Mouse (Mus musculus): ENCODE data around the gene Slc35b2. TPM values are rescaled to one million over a fixed set of nuclear protein-coding genes. Genes with fewer than 3 reads are reported as not detected.
A peak's percentile ranks its signal among the peaks of the same experiment; 100 is the strongest.

The Slc35b2 gene
- polyA plus RNA-seq, 1 experiment from 2014 or later, result 85.6 TPM

DNA sequence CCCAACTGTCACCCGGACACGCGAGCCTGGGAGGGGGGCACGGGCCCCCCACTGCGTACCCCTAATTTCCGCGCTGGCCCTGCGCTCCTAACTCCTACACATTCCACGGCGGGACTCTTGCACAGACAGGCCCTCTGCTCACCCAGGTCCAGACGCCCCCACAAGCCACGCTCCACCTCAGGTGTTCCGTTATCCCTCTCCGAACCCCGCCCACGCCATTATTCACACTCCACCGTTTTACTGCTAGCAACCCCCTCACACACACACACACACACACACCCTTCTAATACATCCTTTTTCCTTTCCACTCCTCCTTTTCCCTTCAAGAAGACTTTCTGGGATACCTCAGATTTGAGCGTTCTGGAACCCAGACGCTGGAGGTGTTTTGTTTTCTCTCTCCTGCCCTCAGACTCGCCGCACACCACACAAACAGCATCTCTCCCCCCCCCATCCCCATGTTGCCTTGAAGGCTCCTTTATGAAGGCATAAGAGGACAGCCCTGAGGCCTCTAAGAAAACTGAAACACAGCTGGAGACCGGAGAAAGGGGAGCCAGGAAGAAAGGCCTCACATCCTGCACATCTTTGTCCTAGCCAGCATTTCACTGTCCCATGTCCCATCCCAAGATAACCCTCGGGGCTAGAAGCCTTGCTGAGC is 32.2 kb downstream of the Slc35b2 start:
- H3K9me3 ChIP-seq (replicated peaks), result no peaks in the 10 kb centered on the region
- peak overlapping the region; percentile 87 for H3K9ac ChIP-seq
- H3K4me2 ChIP-seq, result peak overlapping the region; percentile 99
- ATAC-seq (ENCODE audit: insufficient number of reproducible peaks, low FRiP score), result peak; percentile 12; the same call in 1 of the 2 replicates
- peak overlapping the region; percentile 66 for H3K4me3 ChIP-seq
- H3K36me3 ChIP-seq, result no peaks in the 10 kb centered on the region; the same call in 1 of the 2 replicates
- peaks cover 8% of the 10 kb centered on the region; the same call in 1 of the 2 replicates for H3K27me3 ChIP-seq (replicated peaks)
- 9% methylated on average over 23 of the region's 23 CpGs for WGBS
- peak overlapping the region; percentile 35; the same call in 1 of the 2 replicates for H3K27ac ChIP-seq (ENCODE audit: poor library complexity, severe bottlenecking)
- H3K4me1 ChIP-seq (replicated peaks), result peaks cover 81% of the 10 kb centered on the region

DNA sequence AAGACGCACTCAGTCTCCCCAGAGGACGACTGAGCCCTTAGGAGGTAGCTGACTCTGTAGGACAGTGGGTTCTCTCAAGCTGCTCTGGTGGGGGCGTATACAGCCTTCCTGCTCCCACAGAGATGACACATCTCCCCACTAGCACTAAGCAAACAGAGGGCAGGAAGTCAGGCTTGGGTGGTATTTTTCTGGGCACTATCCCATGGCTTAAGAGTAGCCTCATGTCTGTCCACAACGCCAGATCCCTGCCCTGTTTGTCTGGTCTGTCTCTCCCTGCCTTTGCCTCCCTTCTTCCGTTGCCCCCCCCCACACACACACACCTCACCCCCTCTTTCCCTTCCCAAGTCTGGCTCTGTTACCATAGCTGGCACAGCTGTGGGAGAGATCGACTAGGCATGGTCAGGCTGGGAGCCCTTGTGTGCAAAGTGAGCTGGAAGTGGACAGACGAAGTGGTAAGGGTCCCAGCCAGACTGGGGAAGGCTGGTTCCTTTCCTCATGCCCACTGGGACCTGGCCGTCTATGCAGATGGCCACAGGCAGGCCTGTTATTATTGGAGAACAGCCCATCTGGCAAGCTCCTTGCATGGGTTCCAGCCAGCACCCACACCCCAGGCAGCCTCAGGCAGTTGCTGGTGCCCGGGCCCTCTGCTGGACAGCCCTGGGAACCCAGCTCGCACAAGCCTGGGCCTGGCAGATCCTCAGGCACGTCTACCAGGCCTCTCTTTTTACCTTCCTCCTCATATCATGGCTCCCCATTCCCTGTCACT is 33.1 kb downstream of the Slc35b2 start:
- WGBS, result 26% methylated on average over 11 of the region's 11 CpGs
- ATAC-seq (ENCODE audit: insufficient number of reproducible peaks, low FRiP score), result 0 out of 2 replicates have a peak, but pooled peaks have one; percentile 17
- Histone ChIP-seq H3K9ac (0 out of 2 replicates have a peak overlapping the region, but pooled peaks have one; percentile 2), H3K36me3 (no peaks in the 10 kb centered on the region), H3K4me3 (no peak overlapping the region), H3K9me3 (replicated peaks) (no peaks in the 10 kb centered on the region), H3K27me3 (replicated peaks) (peaks cover 8% of the 10 kb centered on the region; the same call in 1 of the 2 replicates), H3K4me1 (replicated peaks) (peaks cover 81% of the 10 kb centered on the region), H3K27ac (ENCODE audit: poor library complexity, severe bottlenecking) (peak overlapping the region; percentile 35; the same call in 1 of the 2 replicates), H3K4me2 (no peak overlapping the region)

DNA sequence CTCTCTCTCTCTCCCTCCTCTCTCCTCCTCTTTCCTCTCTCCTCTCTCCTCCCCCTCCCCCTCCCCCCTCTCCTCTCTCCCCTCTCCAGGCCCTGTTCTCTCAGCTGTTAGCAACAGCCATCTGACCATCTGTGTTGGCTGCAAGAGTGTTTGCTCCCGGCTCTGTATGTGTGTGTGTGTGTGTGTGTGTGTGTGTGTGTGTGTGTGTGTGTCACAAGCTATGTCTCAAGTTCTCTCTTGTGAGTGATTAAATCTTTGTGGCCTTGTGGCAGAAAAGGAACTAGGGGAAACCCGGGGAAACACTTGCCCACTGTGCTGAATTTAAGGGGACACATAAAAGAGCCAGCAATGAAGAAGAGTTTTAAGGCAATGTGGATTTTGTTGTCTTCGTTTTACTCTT is 34.1 kb downstream of the Slc35b2 start:
- Histone ChIP-seq H3K27me3 (replicated peaks) (peaks cover 11% of the 10 kb centered on the region; the same call in 1 of the 2 replicates), H3K36me3 (no peaks in the 10 kb centered on the region), H3K9ac (no peak overlapping the region), H3K4me1 (replicated peaks) (peaks cover 78% of the 10 kb centered on the region), H3K27ac (ENCODE audit: poor library complexity, severe bottlenecking) (no peak overlapping the region), H3K9me3 (replicated peaks) (no peaks in the 10 kb centered on the region), H3K4me2 (no peak overlapping the region), H3K4me3 (no peak overlapping the region)
- WGBS, result 41% methylated on average over 3 of the region's 3 CpGs
- ATAC-seq (ENCODE audit: insufficient number of reproducible peaks, low FRiP score), result no peak

DNA sequence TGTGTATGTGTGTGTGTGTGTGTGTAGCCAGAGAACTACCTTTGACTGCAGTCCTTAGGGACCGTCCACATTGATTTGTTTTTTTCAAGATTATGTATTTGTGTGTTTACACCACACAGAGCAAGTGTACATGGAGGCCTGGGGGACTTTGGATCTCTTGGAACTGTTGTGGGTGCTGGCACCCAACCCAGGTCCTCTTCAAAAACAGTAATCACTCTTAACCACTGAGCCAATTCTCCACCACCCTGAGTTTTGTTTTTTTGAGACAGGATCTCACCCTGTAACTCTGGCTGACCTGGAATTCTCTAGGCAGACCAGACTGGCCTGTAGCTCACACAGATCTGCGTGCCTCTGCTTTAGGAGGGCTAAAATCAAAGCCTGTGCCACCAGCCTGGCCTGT is 34.7 kb downstream of the Slc35b2 start:
- Histone ChIP-seq H3K9ac (no peak overlapping the region), H3K4me3 (no peak overlapping the region)

DNA sequence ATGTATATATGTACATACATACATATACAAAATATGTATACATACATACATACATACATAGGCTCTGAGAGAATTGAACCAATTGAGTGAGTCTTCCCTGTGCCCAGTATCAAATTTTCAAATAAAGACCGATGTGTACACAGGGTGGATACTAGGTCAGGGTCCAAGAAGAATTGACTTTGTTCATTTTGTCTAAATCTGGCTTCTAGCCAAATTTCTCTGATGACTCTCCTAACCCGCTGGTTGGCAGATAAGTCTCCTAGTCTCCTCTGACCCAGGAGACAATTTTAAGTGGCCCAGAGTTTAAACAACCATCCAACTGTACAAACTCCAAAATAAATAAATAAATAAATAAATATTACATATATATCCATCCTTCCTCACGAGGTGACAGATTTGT is 35.2 kb downstream of the Slc35b2 start:
- H3K4me3 ChIP-seq, result peak overlapping the region; percentile 44
- H3K36me3 ChIP-seq, result no peaks in the 10 kb centered on the region
- peaks cover 67% of the 10 kb centered on the region for H3K4me1 ChIP-seq (replicated peaks)
- H3K9me3 ChIP-seq (replicated peaks), result no peaks in the 10 kb centered on the region
- no peak for ATAC-seq (ENCODE audit: insufficient number of reproducible peaks, low FRiP score)
- no peak overlapping the region for H3K9ac ChIP-seq
- 50% methylated on average over 3 of the region's 3 CpGs for WGBS
- H3K27ac ChIP-seq (ENCODE audit: poor library complexity, severe bottlenecking), result no peak overlapping the region
- peaks cover 8% of the 10 kb centered on the region; the same call in 1 of the 2 replicates for H3K27me3 ChIP-seq (replicated peaks)
- peak overlapping the region; percentile 87 for H3K4me2 ChIP-seq

More for the DNA sequence above, 34.7 kb downstream of the Slc35b2 start:
- 91% methylated on average over 2 of the region's 2 CpGs for WGBS
- peaks cover 11% of the 10 kb centered on the region; the same call in 1 of the 2 replicates for H3K27me3 ChIP-seq (replicated peaks)
- no peaks in the 10 kb centered on the region for H3K9me3 ChIP-seq (replicated peaks)
- no peak overlapping the region for H3K4me2 ChIP-seq
- ATAC-seq (ENCODE audit: insufficient number of reproducible peaks, low FRiP score), result no peak
- H3K27ac ChIP-seq (ENCODE audit: poor library complexity, severe bottlenecking), result no peak overlapping the region
- H3K36me3 ChIP-seq, result no peaks in the 10 kb centered on the region
- peaks cover 72% of the 10 kb centered on the region for H3K4me1 ChIP-seq (replicated peaks)

DNA sequence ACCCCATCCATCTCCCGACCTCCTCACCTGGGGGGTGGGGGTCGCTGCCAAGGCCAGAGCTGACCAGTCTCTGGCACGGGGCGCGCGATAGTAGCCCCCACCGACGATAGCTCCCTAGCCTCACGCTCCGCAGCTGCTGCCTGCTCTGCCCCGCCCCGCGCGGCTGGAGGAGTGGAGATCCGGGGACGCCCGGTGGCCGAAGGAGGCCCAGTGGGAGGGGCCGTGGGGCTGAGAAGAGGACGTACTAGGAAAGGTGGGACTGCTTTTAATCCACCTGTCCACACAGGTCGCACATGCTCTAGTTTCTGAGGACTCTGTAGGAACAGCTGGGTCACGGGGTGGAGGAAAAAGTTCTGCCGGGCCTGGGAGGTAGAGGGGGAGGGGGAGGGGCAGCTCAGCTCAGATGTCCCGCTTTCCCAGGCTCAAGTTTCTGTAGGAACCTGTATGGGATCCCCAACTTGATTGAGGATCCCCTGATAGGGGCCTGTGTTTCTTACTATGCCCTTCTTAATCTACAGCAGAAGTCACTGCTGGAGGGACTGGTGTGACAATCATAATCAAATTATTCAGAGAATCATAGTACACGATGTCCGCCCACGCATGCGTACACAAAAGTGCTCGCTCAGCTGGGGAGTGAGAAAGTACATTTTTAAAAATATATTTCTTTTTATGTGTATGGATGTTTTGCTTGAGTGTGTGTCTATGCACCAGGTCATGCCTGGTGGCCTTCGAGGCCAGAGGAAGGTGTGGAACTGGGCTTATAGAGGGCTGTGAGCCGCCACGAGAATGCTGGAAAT is 36.0 kb downstream of the Slc35b2 start, which contains the start of gene Slc29a1:
Gene Slc29a1, minus strand, starts transcription at position 161 of the 797 bp plus-strand sequence.
- Histone ChIP-seq H3K4me1 (replicated peaks) (peaks cover 59% of the 10 kb centered on the region), H3K36me3 (no peaks in the 10 kb centered on the region), H3K9me3 (replicated peaks) (no peaks in the 10 kb centered on the region), H3K27ac (ENCODE audit: poor library complexity, severe bottlenecking) (no peak within 1 kb of the TSS), H3K27me3 (replicated peaks) (peaks cover 3% of the 10 kb centered on the region; the same call in 1 of the 2 replicates), H3K4me2 (peak within 1 kb of the TSS; percentile 87), H3K9ac (peak within 1 kb of the TSS; percentile 68), H3K4me3 (peak within 1 kb of the TSS; percentile 44)
- WGBS, result 18% methylated on average over 32 of the region's 32 CpGs
- ATAC-seq (ENCODE audit: insufficient number of reproducible peaks, low FRiP score), result peak; percentile 45; the same call in 1 of the 2 replicates

DNA sequence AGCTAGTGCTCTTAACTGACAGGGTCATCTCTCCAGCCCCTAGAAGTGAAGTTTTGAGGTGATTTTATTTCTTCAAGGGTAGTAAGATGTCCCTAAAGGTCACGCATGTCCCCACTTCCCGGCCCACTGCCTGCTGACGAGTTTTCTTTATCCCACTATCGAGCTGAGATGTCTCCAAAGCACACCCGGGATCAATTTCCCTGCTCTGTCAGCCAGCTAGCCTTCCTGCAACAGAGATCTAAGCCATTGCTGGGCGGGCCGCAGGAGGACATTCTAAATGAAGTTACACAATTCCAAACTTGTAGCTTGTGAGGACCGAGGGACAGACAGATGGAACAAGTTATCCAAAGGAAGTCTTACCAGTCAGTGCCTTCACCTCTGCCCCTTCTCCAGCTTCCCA is 36.6 kb downstream of the Slc35b2 start:
- Histone ChIP-seq H3K27ac (ENCODE audit: poor library complexity, severe bottlenecking) (no peak overlapping the region), H3K9me3 (replicated peaks) (no peaks in the 10 kb centered on the region), H3K4me2 (no peak overlapping the region), H3K36me3 (no peaks in the 10 kb centered on the region), H3K9ac (no peak overlapping the region), H3K4me1 (replicated peaks) (peaks cover 53% of the 10 kb centered on the region), H3K27me3 (replicated peaks) (peaks cover 3% of the 10 kb centered on the region; the same call in 1 of the 2 replicates), H3K4me3 (no peak overlapping the region)
- ATAC-seq (ENCODE audit: insufficient number of reproducible peaks, low FRiP score), result no peak
- 64% methylated on average over 8 of the region's 8 CpGs for WGBS

DNA sequence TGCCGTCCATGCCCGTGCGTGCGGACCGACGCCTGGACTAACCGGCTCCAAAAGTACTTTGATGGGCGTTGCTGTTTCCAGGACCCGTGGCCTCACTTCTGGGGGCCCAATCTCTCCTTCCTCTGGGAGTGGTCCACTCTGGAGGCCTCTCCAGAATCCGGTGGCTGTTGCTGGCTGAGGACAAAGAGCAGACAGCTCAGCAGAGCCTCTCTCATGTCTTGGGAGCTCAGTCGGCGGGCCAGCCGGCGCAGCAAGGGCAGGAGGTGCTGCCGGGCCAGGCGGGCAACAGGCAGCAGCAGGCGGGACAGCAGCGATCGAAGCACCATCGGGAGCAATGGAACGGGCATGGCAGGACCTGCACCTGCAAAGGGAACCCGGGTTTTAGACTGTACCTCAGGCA is 37.7 kb downstream of the Slc35b2 start:
- Histone ChIP-seq H3K4me3 (no peak overlapping the region; the same call in 1 of the 2 replicates), H3K27me3 (replicated peaks) (peaks cover 3% of the 10 kb centered on the region; the same call in 1 of the 2 replicates), H3K27ac (ENCODE audit: poor library complexity, severe bottlenecking) (peak overlapping the region; percentile 23; the same call in 1 of the 2 replicates), H3K4me1 (replicated peaks) (peaks cover 43% of the 10 kb centered on the region), H3K9me3 (replicated peaks) (no peaks in the 10 kb centered on the region), H3K4me2 (peak overlapping the region; percentile 52), H3K9ac (peak overlapping the region; percentile 53), H3K36me3 (no peaks in the 10 kb centered on the region)
- ATAC-seq (ENCODE audit: insufficient number of reproducible peaks, low FRiP score), result peak; percentile 20; the same call in 1 of the 2 replicates
- WGBS, result 8% methylated on average over 22 of the region's 22 CpGs

DNA sequence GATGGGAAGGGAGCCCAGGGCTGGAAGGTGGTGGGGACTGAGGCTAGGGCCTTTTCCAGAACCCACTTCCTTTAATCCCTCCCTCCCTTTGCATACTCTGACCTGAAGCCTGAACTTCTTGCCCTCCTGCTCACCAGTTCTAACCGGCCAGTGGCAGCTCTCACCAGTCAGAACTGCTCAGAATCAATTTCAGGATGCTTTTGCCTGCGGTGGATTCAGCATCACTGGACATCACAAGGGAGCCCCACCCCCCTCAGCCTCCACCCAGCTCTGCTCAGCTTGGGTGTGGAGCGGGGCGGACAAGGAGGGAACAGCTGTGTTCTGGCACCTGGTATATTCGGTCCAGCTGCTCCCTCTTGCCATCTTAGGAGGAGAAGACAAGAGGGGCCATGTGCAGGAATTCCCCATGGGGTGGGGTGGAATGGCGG is 38.2 kb downstream of the Slc35b2 start, which contains the start of gene Mymx:
Gene Mymx, minus strand, starts transcription at position 226 of the 428 bp plus-strand sequence.
- ATAC-seq (ENCODE audit: insufficient number of reproducible peaks, low FRiP score), result 0 out of 2 replicates have a peak, but pooled peaks have one; percentile 30
- Histone ChIP-seq H3K4me1 (replicated peaks) (peaks cover 38% of the 10 kb centered on the region), H3K27ac (ENCODE audit: poor library complexity, severe bottlenecking) (peak within 1 kb of the TSS; percentile 23; the same call in 1 of the 2 replicates), H3K4me2 (peak within 1 kb of the TSS; percentile 52), H3K9me3 (replicated peaks) (no peaks in the 10 kb centered on the region), H3K27me3 (replicated peaks) (0 out of 2 replicates have a peak, but pooled peaks cover 3% of the 10 kb centered on the region), H3K9ac (peak within 1 kb of the TSS; percentile 53), H3K4me3 (no peak within 1 kb of the TSS; the same call in 1 of the 2 replicates), H3K36me3 (no peaks in the 10 kb centered on the region)
- WGBS, result 35% methylated on average over 6 of the region's 6 CpGs

DNA sequence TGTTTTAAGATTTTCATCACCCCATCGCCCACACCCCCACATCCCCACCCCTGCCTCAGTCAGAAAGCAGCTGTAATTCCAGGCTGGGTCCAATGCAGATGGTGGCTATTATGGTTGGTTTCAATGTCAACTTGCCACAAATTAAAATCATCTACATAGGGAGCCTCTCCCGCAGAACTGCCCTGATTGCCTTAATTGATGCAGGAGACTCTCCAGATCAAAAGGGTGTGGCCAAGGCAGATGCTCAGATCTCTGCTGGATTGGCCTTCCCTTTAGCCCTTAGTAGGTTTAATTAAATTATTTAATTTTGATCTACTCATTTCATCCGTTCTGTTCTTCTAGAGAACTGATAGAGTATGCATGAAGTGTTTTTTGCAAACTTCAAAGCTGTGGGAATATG is 39.3 kb downstream of the Slc35b2 start:
- no peak overlapping the region for H3K4me2 ChIP-seq
- no peak overlapping the region for H3K27ac ChIP-seq (ENCODE audit: poor library complexity, severe bottlenecking)
- H3K36me3 ChIP-seq, result no peaks in the 10 kb centered on the region
- 0 out of 2 replicates have a peak, but pooled peaks cover 3% of the 10 kb centered on the region for H3K27me3 ChIP-seq (replicated peaks)
- no peak for ATAC-seq (ENCODE audit: insufficient number of reproducible peaks, low FRiP score)
- H3K9me3 ChIP-seq (replicated peaks), result peaks cover 5% of the 10 kb centered on the region
- 86% methylated on average over 3 of the region's 3 CpGs for WGBS
- H3K4me1 ChIP-seq (replicated peaks), result peaks cover 28% of the 10 kb centered on the region
- H3K9ac ChIP-seq, result no peak overlapping the region
- no peak overlapping the region for H3K4me3 ChIP-seq
